Mouse (Mus musculus) urinary bladder, postnatal 14 days (tissue): ENCODE measurements around the gene Adprm.
"Not testable (repeated sequence)": the region's sequence is repeated elsewhere in the genome, so short reads cannot be mapped to it uniquely, and the experiment has no call there.

Experiments used
- DNase-seq: peaks from one replicate; pipeline ENCODE4 v3.0.0; 2021; ENCODE audit warnings: low spot score

Adprm gene

GRCm38 (mm10) chr11:67052321-67052952, at the start of gene Adprm, which contains the start of gene Sco1:
Adprm (minus strand) TSS chr11:67052594.
Sco1 (plus strand) TSS chr11:67052670.
- DNase-seq, result peak; percentile 90

- DNase-seq, result peak; percentile 49
These were observed 49.3 kb upstream of the Adprm start for GRCm38 (mm10) chr11:67101713-67102112.

- DNase-seq, result peak; percentile 23
These were observed 47.8 kb upstream of the Adprm start for GRCm38 (mm10) chr11:67100169-67100568.

GRCm38 (mm10) chr11:67099241-67099640, 46.8 kb upstream of the Adprm start:
- no peak for DNase-seq

- DNase-seq, result no peak
These were observed 46.0 kb upstream of the Adprm start for GRCm38 (mm10) chr11:67098427-67098826.

- no peak for DNase-seq
These were observed 45.3 kb upstream of the Adprm start for GRCm38 (mm10) chr11:67097709-67098108.

GRCm38 (mm10) chr11:67094470-67094869, 42.1 kb upstream of the Adprm start:
- DNase-seq, result no peak

- DNase-seq, result no peak
These were observed 41.3 kb upstream of the Adprm start for GRCm38 (mm10) chr11:67093652-67094051.

GRCm38 (mm10) chr11:67093201-67093600, 40.8 kb upstream of the Adprm start:
- no peak for DNase-seq

GRCm38 (mm10) chr11:67092354-67092753, 40.0 kb upstream of the Adprm start:
- DNase-seq, result not testable (repeated sequence)

GRCm38 (mm10) chr11:67087225-67087624, 34.8 kb upstream of the Adprm start:
- no peak for DNase-seq

- DNase-seq, result no peak
These were observed 34.2 kb upstream of the Adprm start for GRCm38 (mm10) chr11:67086467-67087164.

- peak; percentile 72 for DNase-seq
These were observed 33.1 kb upstream of the Adprm start for GRCm38 (mm10) chr11:67085489-67085888.

GRCm38 (mm10) chr11:67083712-67084340, 31.4 kb upstream of the Adprm start:
- DNase-seq, result no peak

- DNase-seq, result no peak
These were observed 30.8 kb upstream of the Adprm start for GRCm38 (mm10) chr11:67083239-67083638.

- DNase-seq, result no peak
These were observed 30.4 kb upstream of the Adprm start for GRCm38 (mm10) chr11:67082793-67083192.

- no peak for DNase-seq
These were observed 29.8 kb upstream of the Adprm start for GRCm38 (mm10) chr11:67082188-67082587.

GRCm38 (mm10) chr11:67081125-67081649, 28.8 kb upstream of the Adprm start:
- DNase-seq, result peak; percentile 49

GRCm38 (mm10) chr11:67080168-67080567, 27.8 kb upstream of the Adprm start:
- DNase-seq, result peak; percentile 64

- no peak for DNase-seq
These were observed 27.3 kb upstream of the Adprm start for GRCm38 (mm10) chr11:67079740-67080139.

GRCm38 (mm10) chr11:67078888-67079287, 26.5 kb upstream of the Adprm start:
- no peak for DNase-seq

- DNase-seq, result no peak
These were observed 25.6 kb upstream of the Adprm start, which contains the start of gene Myh3 for GRCm38 (mm10) chr11:67078000-67078399. Myh3 (plus strand) TSS chr11:67078300.

GRCm38 (mm10) chr11:67077435-67077834, 25.0 kb upstream of the Adprm start:
- DNase-seq, result no peak
